ENCODE assay signal across 8 mouse cellular contexts in genomic region chr2:92375099-92375623, GRCm38 (mm10). TPM values are rescaled to one million over a fixed set of nuclear protein-coding genes. Genes with fewer than 3 reads are reported as not detected.
A peak's percentile ranks its signal among the peaks of the same experiment; 100 is the strongest.
DNase-seq lines count a peak whose midpoint lies in the region; ATAC-seq and TF ChIP-seq lines count a peak whose summit lies in the region.

No protein-coding gene starts in this region.

- H3K27ac ChIP-seq in embryonic facial prominence, embryonic 13.5 days = peak overlapping the region; percentile 92
- H3K27ac ChIP-seq in kidney, adult 2 months (ENCODE audit: insufficient read depth, low read depth, low read length) = peak overlapping the region; percentile 78
- peak overlapping the region; percentile 87 for H3K27ac ChIP-seq in limb, embryonic 12.5 days
- peak overlapping the region; percentile 85 for H3K27ac ChIP-seq in midbrain, embryonic 15.5 days
- peak overlapping the region; percentile 76 for H3K27ac ChIP-seq in spleen, adult 2 months (ENCODE audit: insufficient read depth, low read length)

- H3K4me2 ChIP-seq in embryonic facial prominence, embryonic 13.5 days = peak overlapping the region; percentile 87
- peak overlapping the region; percentile 94 for H3K4me2 ChIP-seq in limb, embryonic 12.5 days
- peak overlapping the region; percentile 84 for H3K4me2 ChIP-seq in midbrain, embryonic 15.5 days

- peak; percentile 89 for ATAC-seq in embryonic facial prominence, embryonic 13.5 days (ENCODE audit: insufficient number of reproducible peaks, insufficient read depth, low FRiP score, low TSS enrichment, low read depth)
- peak; percentile 92 for ATAC-seq in limb, embryonic 12.5 days (ENCODE audit: insufficient number of reproducible peaks, insufficient read depth, low FRiP score, low TSS enrichment, low read depth)
- peak; percentile 94 for ATAC-seq in midbrain, embryonic 15.5 days (replicated peaks)

- TF ChIP-seq CTCF in kidney, adult 2 months (conservative IDR thresholded peaks at IDR 0.05; ENCODE audit: insufficient read depth, insufficient read length, low read depth, low read length) = no peak
- no peak for TF ChIP-seq CTCF in spleen, adult 2 months (IDR thresholded peaks at IDR 0.05; ENCODE audit: extremely low read depth, insufficient read depth, insufficient read length, insufficient replicate concordance)

- WGBS in embryonic facial prominence, embryonic 13.5 days = 0% methylated on average over 29 of the region's 29 CpGs
- WGBS in kidney, adult 2 months = 1% methylated on average over 29 of the region's 29 CpGs
- under 1% methylated on average over 29 of the region's 29 CpGs for WGBS in limb, embryonic 12.5 days
- under 1% methylated on average over 29 of the region's 29 CpGs for WGBS in midbrain, embryonic 15.5 days
- under 1% methylated on average over 29 of the region's 29 CpGs for WGBS in spleen, adult 2 months

- peaks cover 29% of the 10 kb centered on the region for H3K27me3 ChIP-seq in embryonic facial prominence, embryonic 13.5 days
- H3K27me3 ChIP-seq in kidney, adult 2 months (replicated peaks; ENCODE audit: control insufficient read depth, insufficient read depth, low read length) = no peaks in the 10 kb centered on the region
- H3K27me3 ChIP-seq in limb, embryonic 12.5 days = peaks cover 28% of the 10 kb centered on the region
- peaks cover 13% of the 10 kb centered on the region for H3K27me3 ChIP-seq in midbrain, embryonic 15.5 days (replicated peaks)
- H3K27me3 ChIP-seq in spleen, adult 2 months (ENCODE audit: control insufficient read depth, insufficient read depth, low read length) = peaks cover 7% of the 10 kb centered on the region

- peak overlapping the region; percentile 76 for H3K4me3 ChIP-seq in embryonic facial prominence, embryonic 13.5 days
- peak overlapping the region; percentile 83 for H3K4me3 ChIP-seq in kidney, adult 2 months (ENCODE audit: insufficient read depth, low read depth, low read length)
- H3K4me3 ChIP-seq in limb, embryonic 12.5 days (replicated peaks) = peak overlapping the region; percentile 76
- peak overlapping the region; percentile 85 for H3K4me3 ChIP-seq in midbrain, embryonic 15.5 days
- peak overlapping the region; percentile 90 for H3K4me3 ChIP-seq in spleen, adult 2 months (ENCODE audit: extremely low read depth, insufficient read depth, insufficient read length)

- H3K4me1 ChIP-seq in embryonic facial prominence, embryonic 13.5 days = peaks cover 50% of the 10 kb centered on the region
- H3K4me1 ChIP-seq in kidney, adult 2 months (ENCODE audit: control insufficient read depth, insufficient read depth, low read length) = peaks cover 33% of the 10 kb centered on the region
- peaks cover 43% of the 10 kb centered on the region for H3K4me1 ChIP-seq in limb, embryonic 12.5 days (replicated peaks)
- peaks cover 52% of the 10 kb centered on the region for H3K4me1 ChIP-seq in midbrain, embryonic 15.5 days
- peaks cover 18% of the 10 kb centered on the region for H3K4me1 ChIP-seq in spleen, adult 2 months (ENCODE audit: control insufficient read depth, insufficient read depth, insufficient read length)

- H3K9me3 ChIP-seq in embryonic facial prominence, embryonic 13.5 days = no peaks in the 10 kb centered on the region
- no peaks in the 10 kb centered on the region for H3K9me3 ChIP-seq in limb, embryonic 12.5 days
- H3K9me3 ChIP-seq in midbrain, embryonic 15.5 days = no peaks in the 10 kb centered on the region

- H3K36me3 ChIP-seq in embryonic facial prominence, embryonic 13.5 days = peaks cover 32% of the 10 kb centered on the region
- peaks cover 3% of the 10 kb centered on the region; the same call in 1 of the 2 replicates for H3K36me3 ChIP-seq in kidney, adult 2 months (ENCODE audit: control insufficient read depth, insufficient read depth, low read length)
- H3K36me3 ChIP-seq in limb, embryonic 12.5 days = peaks cover 30% of the 10 kb centered on the region
- H3K36me3 ChIP-seq in midbrain, embryonic 15.5 days (replicated peaks) = peaks cover 9% of the 10 kb centered on the region; the same call in 1 of the 2 replicates
- H3K36me3 ChIP-seq in spleen, adult 2 months (ENCODE audit: control insufficient read depth, insufficient read depth, low read length) = peaks cover 16% of the 10 kb centered on the region

- DNase-seq in 3134 (ENCODE audit: extremely low read depth, insufficient read length, low spot score) = peak; percentile 98
- DNase-seq in adrenal gland, postnatal 36 days = peak; percentile 97 to 98
- peak; percentile 95 to 99 for DNase-seq in heart, adult 18-20 months
- DNase-seq in kidney, adult 2 months = peak; percentile 99
- DNase-seq in spleen, adult 2 months (ENCODE audit: low read depth in 1 of 2, low spot score in 2 of 2) = peak; percentile 93 to 95

- peak; percentile 76 for TF ChIP-seq POLR2A in kidney, adult 2 months (IDR thresholded peaks at IDR 0.05; ENCODE audit: low read depth, low read length)
- TF ChIP-seq POLR2A in spleen, adult 2 months (IDR thresholded peaks at IDR 0.05; ENCODE audit: low read depth, low read length) = peak; percentile 82

- peak overlapping the region; percentile 82 for H3K9ac ChIP-seq in embryonic facial prominence, embryonic 13.5 days
- H3K9ac ChIP-seq in limb, embryonic 12.5 days (replicated peaks) = peak overlapping the region; percentile 57
- peak overlapping the region; percentile 65 for H3K9ac ChIP-seq in midbrain, embryonic 15.5 days

RNA-seq across cellular contexts. Expression of gene Large2, which starts 0.5 kb away (rescaled TPM):
- total RNA-seq in adrenal gland, postnatal 36 days (2021) = 1 to 10 TPM in 1 of 2 experiments, under 1 TPM in 1; 0.79 to 2.4 TPM
- polyA plus RNA-seq in embryonic facial prominence, embryonic 13.5 days (2015; fragmentation: Nextera tagmentation; extraction: Ambion mirVana) = 15.2 and 16.9 TPM in 2 replicates
- under 1 TPM in 1 of 2 experiments, not detected in 1; 0.41 TPM for total RNA-seq in heart, adult 18-20 months (2021)
- polyA plus RNA-seq in kidney, adult 2 months (2012; rRNA removed) = 54.1 and 70.7 TPM in 2 replicates
- 10.7 and 13.9 TPM in 2 replicates for polyA plus RNA-seq in limb, embryonic 12.5 days (2016; fragmentation: Nextera tagmentation; extraction: Ambion mirVana)
- 1.5 and 1.9 TPM in 2 replicates for polyA plus RNA-seq in midbrain, embryonic 15.5 days (2015; fragmentation: Nextera tagmentation; extraction: Ambion mirVana)
- 1.9 and 2.5 TPM in 2 replicates for polyA plus RNA-seq in spleen, adult 2 months (2012; rRNA removed)

RNA-seq across cellular contexts. Expression of gene Pex16, which starts 0.7 kb away (rescaled TPM):
- 100 to 1,000 TPM in 1 of 2 experiments, 10 to 100 TPM in 1; 97.3 to 224 TPM for total RNA-seq in adrenal gland, postnatal 36 days (2021)
- 20.4 and 20.9 TPM in 2 replicates for polyA plus RNA-seq in embryonic facial prominence, embryonic 13.5 days (2015; fragmentation: Nextera tagmentation; extraction: Ambion mirVana)
- 10 to 100 TPM; 24.8 to 27.4 TPM for total RNA-seq in heart, adult 18-20 months (2021)
- 81.9 and 92.5 TPM in 2 replicates for polyA plus RNA-seq in kidney, adult 2 months (2012; rRNA removed)
- polyA plus RNA-seq in limb, embryonic 12.5 days (2016; fragmentation: Nextera tagmentation; extraction: Ambion mirVana) = 17.1 and 17.6 TPM in 2 replicates
- polyA plus RNA-seq in midbrain, embryonic 15.5 days (2015; fragmentation: Nextera tagmentation; extraction: Ambion mirVana) = 41.3 and 47.5 TPM in 2 replicates
- polyA plus RNA-seq in spleen, adult 2 months (2012; rRNA removed) = 36.9 and 47.5 TPM in 2 replicates

RNA-seq across cellular contexts. Expression of gene 1700029I15Rik, which starts 7.2 kb away (rescaled TPM):
- total RNA-seq in adrenal gland, postnatal 36 days (2021) = 10 to 100 TPM in 1 of 2 experiments, 1 to 10 TPM in 1; 6.2 to 10.0 TPM
- polyA plus RNA-seq in embryonic facial prominence, embryonic 13.5 days (2015; fragmentation: Nextera tagmentation; extraction: Ambion mirVana) = 2.5 and 4.0 TPM in 2 replicates
- 1 to 10 TPM in 1 of 2 experiments, under 1 TPM in 1; 0.25 to 1.1 TPM for total RNA-seq in heart, adult 18-20 months (2021)
- 4.3 and 5.3 TPM in 2 replicates for polyA plus RNA-seq in kidney, adult 2 months (2012; rRNA removed)
- 3.0 and 3.3 TPM in 2 replicates for polyA plus RNA-seq in limb, embryonic 12.5 days (2016; fragmentation: Nextera tagmentation; extraction: Ambion mirVana)
- 7.6 and 8.4 TPM in 2 replicates for polyA plus RNA-seq in midbrain, embryonic 15.5 days (2015; fragmentation: Nextera tagmentation; extraction: Ambion mirVana)
- polyA plus RNA-seq in spleen, adult 2 months (2012; rRNA removed) = 2.0 and 2.8 TPM in 2 replicates

RNA-seq across cellular contexts. Expression of gene Mapk8ip1, which starts 25.9 kb away (rescaled TPM):
- total RNA-seq in adrenal gland, postnatal 36 days (2021) = 10 to 100 TPM; 30.9 to 35.1 TPM
- 22.0 and 23.9 TPM in 2 replicates for polyA plus RNA-seq in embryonic facial prominence, embryonic 13.5 days (2015; fragmentation: Nextera tagmentation; extraction: Ambion mirVana)
- 1 to 10 TPM; 3.2 to 3.7 TPM for total RNA-seq in heart, adult 18-20 months (2021)
- 41.5 and 49.3 TPM in 2 replicates for polyA plus RNA-seq in kidney, adult 2 months (2012; rRNA removed)
- polyA plus RNA-seq in limb, embryonic 12.5 days (2016; fragmentation: Nextera tagmentation; extraction: Ambion mirVana) = 29.4 and 34.8 TPM in 2 replicates
- 155 and 165 TPM in 2 replicates for polyA plus RNA-seq in midbrain, embryonic 15.5 days (2015; fragmentation: Nextera tagmentation; extraction: Ambion mirVana)
- polyA plus RNA-seq in spleen, adult 2 months (2012; rRNA removed) = 4.5 and 5.0 TPM in 2 replicates

RNA-seq across cellular contexts. Expression of gene Cry2, which starts 58.7 kb away (rescaled TPM):
- 10 to 100 TPM; 38.4 to 47.8 TPM for total RNA-seq in adrenal gland, postnatal 36 days (2021)
- polyA plus RNA-seq in embryonic facial prominence, embryonic 13.5 days (2015; fragmentation: Nextera tagmentation; extraction: Ambion mirVana) = 22.9 and 28.2 TPM in 2 replicates
- total RNA-seq in heart, adult 18-20 months (2021) = 10 to 100 TPM; 15.4 to 16.7 TPM
- polyA plus RNA-seq in kidney, adult 2 months (2012; rRNA removed) = 13.5 and 15.3 TPM in 2 replicates
- 27.1 TPM in 2 replicates for polyA plus RNA-seq in limb, embryonic 12.5 days (2016; fragmentation: Nextera tagmentation; extraction: Ambion mirVana)
- polyA plus RNA-seq in midbrain, embryonic 15.5 days (2015; fragmentation: Nextera tagmentation; extraction: Ambion mirVana) = 47.5 and 49.0 TPM in 2 replicates
- polyA plus RNA-seq in spleen, adult 2 months (2012; rRNA removed) = 8.4 and 9.4 TPM in 2 replicates

Comparison
In these comparisons a context has a peak if more than half of its experiments do, and no peak if none do; other contexts are left out.
1. Peak in every context shown above with its lines: DNase-seq, ATAC-seq, H3K4me3 ChIP-seq and H3K27ac ChIP-seq.